Mouse (Mus musculus) frontal cortex, postnatal 25 days (tissue): ENCODE measurements around the gene Vps18.

ENCODE experiments used
- DNase-seq, 2 experiments: peaks; one replicate each; pipeline ENCODE4 v3.0.0; 2022; ENCODE audit warnings: low spot score in 2 of 2

The Vps18 gene

GRCm38 (mm10) chr2:119344537-119345138, 56.1 kb downstream of the Vps18 start:
- no peak for DNase-seq
